Mouse (Mus musculus): ENCODE data around the gene Sar1b.

The Sar1b gene

GRCm38 (mm10) chr11:51833393-51834066 is 70.0 kb downstream of the Sar1b start:
- ChIA-PET POLR2A (interaction anchor here in 3 of 4 experiments (0.6 to 1.5 kb wide), 5 partner anchors 9 to 134 kb away, joined by 3 to 5 read pairs (median 3); partner anchors contain the start of gene Cdkn2aipnl (in 1 of the 3)), CTCF (interaction anchor here (0.6 to 1.2 kb wide), 5 partner anchors 14 to 152 kb away, joined by 3 to 9 read pairs (median 3); no protein-coding TSS in a partner anchor)

GRCm38 (mm10) chr11:51834067-51834411 is 70.6 kb downstream of the Sar1b start:
- ChIA-PET CTCF (interaction anchor here (0.6 to 1.2 kb wide), 5 partner anchors 14 to 151 kb away, joined by 3 to 9 read pairs (median 3); no protein-coding TSS in a partner anchor), POLR2A (interaction anchor here in 3 of 4 experiments (0.5 to 1.5 kb wide), 5 partner anchors 10 to 437 kb away, joined by 3 to 5 read pairs (median 3); partner anchors contain the start of gene Cdkn2aipnl (in 1 of the 3))

- ChIA-PET CTCF (no interaction called here), POLR2A (interaction anchor here in 1 of 4 experiments (0.6 kb wide), 1 partner anchor 27 kb away, joined by 3 read pairs; no protein-coding TSS in a partner anchor)
These were observed 72.1 kb downstream of the Sar1b start for GRCm38 (mm10) chr11:51835598-51835997.

- POLR2A ChIA-PET = no interaction called here
These were observed 73.0 kb downstream of the Sar1b start for GRCm38 (mm10) chr11:51836506-51836905.

GRCm38 (mm10) chr11:51837164-51838153 is 74.0 kb downstream of the Sar1b start:
- ChIA-PET CTCF (interaction anchor here in 3 of 4 experiments (0.7 to 1.5 kb wide), 3 partner anchors 15 to 17 kb away, joined by 3 to 4 read pairs (median 4); no protein-coding TSS in a partner anchor), POLR2A (interaction anchor here in 1 of 4 experiments (1.0 kb wide), 1 partner anchor 15 kb away, joined by 4 read pairs; no protein-coding TSS in a partner anchor)

More at GRCm38 (mm10) chr11:51836506-51836905, 73.0 kb downstream of the Sar1b start:
- CTCF ChIA-PET = interaction anchor here in 1 of 4 experiments (1.5 kb wide), 1 partner anchor 16 kb away, joined by 3 read pairs; no protein-coding TSS in a partner anchor

- POLR2A ChIA-PET = interaction anchor here in 3 of 4 experiments (0.5 to 1.3 kb wide), 3 partner anchors 8 to 612 kb away, joined by 3 to 4 read pairs (median 3); no protein-coding TSS in a partner anchor
- CTCF ChIA-PET = interaction anchor here in 2 of 4 experiments (0.8 to 1.5 kb wide), 2 partner anchors 18 to 19 kb away, joined by 4 read pairs; no protein-coding TSS in a partner anchor
These were observed 75.6 kb downstream of the Sar1b start for GRCm38 (mm10) chr11:51839106-51839505.

GRCm38 (mm10) chr11:51839973-51840372 is 76.5 kb downstream of the Sar1b start:
- POLR2A ChIA-PET = interaction anchor here in 1 of 4 experiments (0.6 to 1.3 kb wide), 4 partner anchors 9 to 387 kb away, joined by 3 to 5 read pairs (median 3); no protein-coding TSS in a partner anchor
- CTCF ChIA-PET = no interaction called here

GRCm38 (mm10) chr11:51840657-51841056 is 77.2 kb downstream of the Sar1b start:
- ChIA-PET POLR2A (interaction anchor here in 2 of 4 experiments (0.6 to 1.2 kb wide), 4 partner anchors 10 to 251 kb away, joined by 3 to 4 read pairs (median 3); no protein-coding TSS in a partner anchor), CTCF (interaction anchor here in 2 of 4 experiments (1.1 to 1.7 kb wide), 3 partner anchors 21 to 23 kb away, joined by 3 to 4 read pairs (median 4); no protein-coding TSS in a partner anchor)

GRCm38 (mm10) chr11:51841149-51841548 is 77.7 kb downstream of the Sar1b start:
- POLR2A ChIA-PET = interaction anchor here in 2 of 4 experiments (0.6 to 1.0 kb wide), 4 partner anchors 14 to 250 kb away, joined by 3 to 4 read pairs (median 3); no protein-coding TSS in a partner anchor
- CTCF ChIA-PET = interaction anchor here in 2 of 4 experiments (1.1 to 1.7 kb wide), 3 partner anchors 21 to 23 kb away, joined by 3 to 4 read pairs (median 4); no protein-coding TSS in a partner anchor
